Mouse (Mus musculus): ENCODE data around the gene Acpp.
A peak's percentile ranks its signal among the peaks of the same experiment; 100 is the strongest.
"Not testable (repeated sequence)": the region's sequence is repeated elsewhere in the genome, so short reads cannot be mapped to it uniquely, and the experiment has no call there.

Acpp gene

GRCm38 (mm10) chr9:104337183-104337931 is at the start of gene Acpp:
Acpp (minus strand) TSS chr9:104337748.
- peak; percentile 26 for DNase-seq (ENCODE audit: inconsistent ontology term)

GRCm38 (mm10) chr9:104382571-104383170 is 45.1 kb upstream of the Acpp start:
- no peak for DNase-seq (ENCODE audit: inconsistent ontology term)

- DNase-seq (ENCODE audit: inconsistent ontology term) = peak; percentile 43
Measured at GRCm38 (mm10) chr9:104379532-104380162, 42.1 kb upstream of the Acpp start.

GRCm38 (mm10) chr9:104375573-104375972 is 38.0 kb upstream of the Acpp start:
- DNase-seq (ENCODE audit: inconsistent ontology term) = peak; percentile 77

GRCm38 (mm10) chr9:104373253-104373652 is 35.7 kb upstream of the Acpp start:
- DNase-seq (ENCODE audit: inconsistent ontology term) = peak; percentile 38

- DNase-seq (ENCODE audit: inconsistent ontology term) = no peak
Measured at GRCm38 (mm10) chr9:104366983-104367382, 29.4 kb upstream of the Acpp start.

- DNase-seq (ENCODE audit: inconsistent ontology term) = not testable (repeated sequence)
Measured at GRCm38 (mm10) chr9:104361951-104362350, 24.4 kb upstream of the Acpp start.

GRCm38 (mm10) chr9:104361073-104361891 is 23.7 kb upstream of the Acpp start:
- no peak for DNase-seq (ENCODE audit: inconsistent ontology term)

- no peak for DNase-seq (ENCODE audit: inconsistent ontology term)
Measured at GRCm38 (mm10) chr9:104360389-104360788, 22.8 kb upstream of the Acpp start.

- no peak for DNase-seq (ENCODE audit: inconsistent ontology term)
Measured at GRCm38 (mm10) chr9:104355521-104356270, 18.1 kb upstream of the Acpp start.

GRCm38 (mm10) chr9:104344136-104344535 is 6.6 kb upstream of the Acpp start:
- no peak for DNase-seq (ENCODE audit: inconsistent ontology term)

GRCm38 (mm10) chr9:104339483-104339882 is 1.9 kb upstream of the Acpp start:
- DNase-seq (ENCODE audit: inconsistent ontology term) = no peak

GRCm38 (mm10) chr9:104338489-104339427 is 1.2 kb upstream of the Acpp start:
- DNase-seq (ENCODE audit: inconsistent ontology term) = no peak

- DNase-seq (ENCODE audit: inconsistent ontology term) = no peak
Measured at GRCm38 (mm10) chr9:104331301-104331700, 6.2 kb downstream of the Acpp start.

- no peak for DNase-seq (ENCODE audit: inconsistent ontology term)
Measured at GRCm38 (mm10) chr9:104328655-104329054, 8.9 kb downstream of the Acpp start.

GRCm38 (mm10) chr9:104321519-104321918 is 16.0 kb downstream of the Acpp start:
- DNase-seq (ENCODE audit: inconsistent ontology term) = peak; percentile 33

- DNase-seq (ENCODE audit: inconsistent ontology term) = no peak
Measured at GRCm38 (mm10) chr9:104316351-104316750, 21.2 kb downstream of the Acpp start.

- peak; percentile 24 for DNase-seq (ENCODE audit: inconsistent ontology term)
Measured at GRCm38 (mm10) chr9:104315499-104315898, 22.0 kb downstream of the Acpp start.

- peak; percentile 42 for DNase-seq (ENCODE audit: inconsistent ontology term)
Measured at GRCm38 (mm10) chr9:104306734-104307133, 30.8 kb downstream of the Acpp start.

Data from Muller cell, postnatal 12 days (primary cell).